Mouse (Mus musculus): ENCODE results near the gene Nkd1.

- TF ChIP-seq TCF3 (IDR thresholded peaks at IDR 0.05; ENCODE audit: insufficient read length, low read depth): no peak
- no peak for TF ChIP-seq MAX (IDR thresholded peaks at IDR 0.05; ENCODE audit: low read depth)
- TF ChIP-seq USF1 (IDR thresholded peaks at IDR 0.05; ENCODE audit: low read depth): no peak
- no peak for TF ChIP-seq MYOD1 (IDR thresholded peaks at IDR 0.05; ENCODE audit: control insufficient read depth in 1 of 3, insufficient read length in 2 of 3, low read depth in 2 of 3)
- no peak for TF ChIP-seq TCF12 (IDR thresholded peaks at IDR 0.05; ENCODE audit: insufficient read depth, poor library complexity, severe bottlenecking)
Measured at GRCm38 (mm10) chr8:88561402-88561801, 40.2 kb downstream of the Nkd1 start.
